Mouse (Mus musculus) megakaryocyte, embryonic 14.5 days (primary cell): ENCODE results near the gene Herc2.

Source experiments
- FLI1 ChIP-seq: IDR thresholded peaks from 2 replicates; pipeline ENCODE4 v1.6.1; 2012; ENCODE audit warnings: low read length, inconsistent platforms, mixed read lengths
- GATA1 ChIP-seq: IDR thresholded peaks from 3 replicates; pipeline ENCODE4 v1.6.1; 2012; ENCODE audit warnings: mixed read lengths, low read length, inconsistent platforms, borderline replicate concordance

GRCm38 (mm10) chr7:56177371-56177770 is 127.4 kb downstream of the Herc2 start:
- TF ChIP-seq GATA1 (no peak), FLI1 (no peak)
